Mouse (Mus musculus) MEL (cell line): ENCODE measurements at regions not wholly inside any gene's neighbourhood (a gene's known extent, or its start where the extent isn't known, plus 50 kb on each side); places are given as distances from the start of the nearest gene placed in this dataset.

Experiments used
- DNase-seq: peaks from one replicate; pipeline ENCODE4 v3.0.0; 2011; ENCODE audit warnings: low read depth, low spot score
- H3K27ac ChIP-seq: 2 replicates; pipeline ENCODE4 v1.5.1; 2012; ENCODE audit warnings: low read depth, mild to moderate bottlenecking, control low read depth, low read length, moderate library complexity; ENCODE audit not compliant: control insufficient read depth
- H3K27me3 ChIP-seq, 2 experiments: fragments of 150-350 bp in 1 of 2; sonication (generic) in 1 of 2; 2 replicates each; pipeline ENCODE4 v1.6.1; 2012; ENCODE audit warnings: low read length in 2 of 2, mild to moderate bottlenecking in 2 of 2, improper control_type of control experiment in 1 of 2, moderate library complexity in 1 of 2; ENCODE audit not compliant: insufficient read depth in 2 of 2, control insufficient read depth in 1 of 2
- H3K36me3 ChIP-seq, 2 experiments: 2 replicates each; pipeline ENCODE4 v1.6.1; 2012 to 2014; ENCODE audit warnings: low read length in 2 of 2, improper control_type of control experiment in 1 of 2, inconsistent platforms in 1 of 2, mild to moderate bottlenecking in 1 of 2; ENCODE audit not compliant: insufficient read depth in 2 of 2, control insufficient read depth in 1 of 2
- H3K4me1 ChIP-seq, 2 experiments: fragments of 150-350 bp in 1 of 2; sonication (generic) in 1 of 2; 2 replicates each; pipeline ENCODE4 v1.6.1; 2012; ENCODE audit warnings: low read length in 2 of 2, improper control_type of control experiment in 1 of 2, mild to moderate bottlenecking in 1 of 2; ENCODE audit not compliant: insufficient read depth in 2 of 2, control insufficient read depth in 1 of 2
- H3K4me3 ChIP-seq, 2 experiments: fragments of 150-350 bp in 1 of 2; sonication (generic) in 1 of 2; 2 replicates each; pipeline ENCODE4 v1.5.1; 2012; ENCODE audit warnings: low read depth in 2 of 2, low read length in 2 of 2, mild to moderate bottlenecking in 2 of 2, moderate library complexity in 2 of 2, control low read depth in 1 of 2, improper control_type of control experiment in 1 of 2; ENCODE audit not compliant: control insufficient read depth in 1 of 2, insufficient read depth in 1 of 2
- H3K79me2 ChIP-seq: 2 replicates; pipeline ENCODE4 v1.6.1; 2012; ENCODE audit warnings: mild to moderate bottlenecking, low read length, moderate library complexity; ENCODE audit not compliant: control insufficient read depth, poor library complexity, insufficient read depth
- H3K9ac ChIP-seq: 2 replicates; pipeline ENCODE4 v1.6.1; 2012; ENCODE audit warnings: low read depth, mild to moderate bottlenecking, control low read depth, low read length, moderate library complexity; ENCODE audit not compliant: control insufficient read depth, poor library complexity, severe bottlenecking
- H3K9me3 ChIP-seq: fragments of 150-350 bp; sonication (generic); replicated peaks from 2 replicates; pipeline ENCODE4 v1.6.1; 2012; ENCODE audit warnings: mild to moderate bottlenecking, low read length, improper control_type of control experiment, moderate library complexity; ENCODE audit not compliant: insufficient read depth
- BHLHE40 ChIP-seq: IDR thresholded peaks from 2 replicates; pipeline ENCODE4 v1.6.1; 2012; ENCODE audit warnings: low read depth, mild to moderate bottlenecking, inconsistent platforms, low read length, improper control_type of control experiment, borderline replicate concordance
- CHD2 ChIP-seq: IDR thresholded peaks from 2 replicates; pipeline ENCODE4 v1.6.1; 2011; ENCODE audit warnings: low read length, improper control_type of control experiment
- CTCF ChIP-seq, 3 experiments: IDR thresholded peaks in 2 of 3; conservative IDR thresholded peaks in 1 of 3; 2 replicates each; pipeline ENCODE4 v1.5.1; 2011 to 2012; ENCODE audit warnings: low read length in 3 of 3, low read depth in 2 of 3, mild to moderate bottlenecking in 2 of 3, improper control_type of control experiment in 1 of 3, inconsistent platforms in 1 of 3, mixed read lengths in 1 of 3, moderate library complexity in 1 of 3; ENCODE audit not compliant: control insufficient read depth in 1 of 3, insufficient read depth in 1 of 3, poor library complexity in 1 of 3, severe bottlenecking in 1 of 3
- E2F4 ChIP-seq: IDR thresholded peaks from 2 replicates; pipeline ENCODE4 v1.6.1; 2011; ENCODE audit warnings: low read depth, low read length, improper control_type of control experiment, borderline replicate concordance
- ELF1 ChIP-seq: IDR thresholded peaks from 2 replicates; pipeline ENCODE4 v1.6.1; 2014; ENCODE audit warnings: low read depth, mild to moderate bottlenecking, inconsistent platforms, low read length, improper control_type of control experiment, moderate library complexity
- ETS1 ChIP-seq: IDR thresholded peaks from 2 replicates; pipeline ENCODE4 v1.6.1; 2012; ENCODE audit warnings: low read depth, mild to moderate bottlenecking, inconsistent platforms, low read length, improper control_type of control experiment, moderate library complexity
- HCFC1 ChIP-seq: IDR thresholded peaks from 2 replicates; pipeline ENCODE4 v1.6.1; 2012; ENCODE audit warnings: low read depth, mild to moderate bottlenecking, inconsistent platforms, low read length, improper control_type of control experiment, moderate library complexity
- JUND ChIP-seq: IDR thresholded peaks from 2 replicates; pipeline ENCODE4 v1.6.1; 2011; ENCODE audit warnings: low read depth, mild to moderate bottlenecking, improper control_type of control experiment, low read length
- KAT2A ChIP-seq: conservative IDR thresholded peaks from 2 replicates; pipeline ENCODE4 v1.6.1; 2012; ENCODE audit warnings: low read depth, low read length, improper control_type of control experiment, inconsistent platforms
- MAX ChIP-seq: IDR thresholded peaks from 2 replicates; pipeline ENCODE4 v1.6.1; 2011; ENCODE audit warnings: low read length, improper control_type of control experiment
- MEF2A ChIP-seq: IDR thresholded peaks from 2 replicates; pipeline ENCODE4 v1.6.1; 2014; ENCODE audit warnings: low read depth, mild to moderate bottlenecking, inconsistent platforms, low read length, improper control_type of control experiment; ENCODE audit not compliant: poor library complexity, insufficient replicate concordance, severe bottlenecking; ENCODE audit errors: extremely low read depth
- MYB ChIP-seq: IDR thresholded peaks from 2 replicates; pipeline ENCODE4 v1.6.1; 2011; ENCODE audit warnings: mild to moderate bottlenecking, low read depth, low read length, improper control_type of control experiment
- MYC ChIP-seq: IDR thresholded peaks from 2 replicates; pipeline ENCODE4 v1.6.1; 2011; ENCODE audit warnings: low read depth, mild to moderate bottlenecking, low read length, improper control_type of control experiment, moderate library complexity
- NRF1 ChIP-seq: IDR thresholded peaks from 2 replicates; pipeline ENCODE4 v1.6.1; 2014; ENCODE audit warnings: low read depth, mild to moderate bottlenecking, inconsistent platforms, low read length, improper control_type of control experiment, moderate library complexity; ENCODE audit not compliant: poor library complexity, insufficient read depth, severe bottlenecking
- POLR2A ChIP-seq, 2 experiments: IDR thresholded peaks; 2 replicates each; pipeline ENCODE4 v1.6.1; 2011 to 2012; ENCODE audit warnings: low read length in 2 of 2, mild to moderate bottlenecking in 2 of 2, control low read depth in 1 of 2, improper control_type of control experiment in 1 of 2, low read depth in 1 of 2, moderate library complexity in 1 of 2; ENCODE audit not compliant: control insufficient read depth in 1 of 2, insufficient read depth in 1 of 2, poor library complexity in 1 of 2
- POLR2AphosphoS2 ChIP-seq: IDR thresholded peaks from 2 replicates; pipeline ENCODE4 v1.6.1; 2011; ENCODE audit warnings: low read length, improper control_type of control experiment
- POLR2AphosphoS5 ChIP-seq: IDR thresholded peaks from 2 replicates; pipeline ENCODE4 v1.6.1; 2012; ENCODE audit warnings: low read depth, borderline replicate concordance, mild to moderate bottlenecking, inconsistent platforms, low read length, moderate library complexity, mixed read lengths
- RAD21 ChIP-seq: IDR thresholded peaks from 2 replicates; pipeline ENCODE4 v1.6.1; 2011; ENCODE audit warnings: mild to moderate bottlenecking, low read depth, low read length, improper control_type of control experiment
- SIN3A ChIP-seq: IDR thresholded peaks from 2 replicates; pipeline ENCODE4 v1.6.1; 2012; ENCODE audit warnings: low read length, improper control_type of control experiment, inconsistent platforms
- SMC3 ChIP-seq: IDR thresholded peaks from 2 replicates; pipeline ENCODE4 v1.6.1; 2011; ENCODE audit warnings: low read depth, low read length, improper control_type of control experiment
- TAL1 ChIP-seq: IDR thresholded peaks from 2 replicates; pipeline ENCODE4 v1.6.1; 2012; ENCODE audit warnings: mild to moderate bottlenecking, inconsistent platforms, low read length, moderate library complexity, mixed read lengths
- TBP ChIP-seq: IDR thresholded peaks from 2 replicates; pipeline ENCODE4 v1.8.0; 2011; ENCODE audit warnings: low read depth, low read length, improper control_type of control experiment
- UBTF ChIP-seq: IDR thresholded peaks from 2 replicates; pipeline ENCODE4 v1.6.1; 2012; ENCODE audit warnings: low read depth, mild to moderate bottlenecking, inconsistent platforms, low read length, improper control_type of control experiment, moderate library complexity, borderline replicate concordance; ENCODE audit not compliant: insufficient read depth
- USF1 ChIP-seq: IDR thresholded peaks from 2 replicates; pipeline ENCODE4 v1.6.1; 2014; ENCODE audit warnings: low read depth, mild to moderate bottlenecking, inconsistent platforms, low read length, improper control_type of control experiment, moderate library complexity
- ZC3H11A ChIP-seq: IDR thresholded peaks from 2 replicates; pipeline ENCODE4 v1.6.1; 2012; ENCODE audit warnings: low read depth, mild to moderate bottlenecking, inconsistent platforms, low read length, improper control_type of control experiment
- ZKSCAN1 ChIP-seq: IDR thresholded peaks from 2 replicates; pipeline ENCODE4 v1.6.1; 2012; ENCODE audit warnings: low read depth, mild to moderate bottlenecking, inconsistent platforms, low read length, improper control_type of control experiment, moderate library complexity
- ZNF384 ChIP-seq: IDR thresholded peaks from 2 replicates; pipeline ENCODE4 v1.6.1; 2012; ENCODE audit warnings: low read depth, mild to moderate bottlenecking, inconsistent platforms, low read length, improper control_type of control experiment

DNA sequence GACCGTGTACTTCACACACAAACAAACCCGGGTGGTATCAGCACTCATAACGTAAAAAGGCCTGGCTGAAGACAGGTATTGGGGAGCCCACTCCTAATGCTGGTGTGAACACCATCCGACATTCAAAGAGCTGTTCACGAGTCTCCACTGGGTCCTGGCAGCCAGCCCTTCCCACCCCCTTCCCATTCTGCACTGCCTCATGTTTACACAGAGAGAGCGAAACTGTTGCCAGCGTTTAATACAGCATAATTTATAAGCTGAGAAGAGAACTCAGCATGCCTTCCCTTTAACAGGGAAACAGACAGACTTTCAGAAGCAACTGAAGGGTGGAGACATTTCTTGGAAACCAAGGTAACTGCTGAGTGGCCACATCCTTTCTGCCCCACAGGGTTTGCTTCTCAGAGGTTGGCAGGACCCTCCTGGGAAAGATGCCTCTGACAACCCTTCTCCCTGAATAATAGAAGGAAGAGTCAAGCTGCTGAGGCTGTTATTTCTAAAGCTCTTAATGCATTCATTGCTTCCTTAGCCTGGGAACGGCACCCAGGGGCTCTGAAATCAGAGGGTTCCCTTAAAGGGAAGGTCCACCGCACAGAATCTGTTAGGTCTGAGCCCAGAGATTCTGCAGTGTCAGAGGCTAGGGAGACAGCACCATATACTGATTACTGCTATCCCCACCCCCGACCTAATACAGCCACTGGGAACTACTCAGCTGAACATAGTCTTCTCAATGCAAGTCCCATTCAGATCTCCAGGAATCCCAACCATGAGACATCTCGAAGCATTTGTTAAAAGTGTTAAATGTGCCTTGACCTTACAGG, 412.4 kb upstream of the Id4 start:
- Histone ChIP-seq H3K9me3 (no peaks in the 10 kb centered on the region), H3K27ac (no peak overlapping the region), H3K9ac (no peak overlapping the region), H3K79me2 (no peaks in the 10 kb centered on the region), H3K4me3 (no peak overlapping the region), H3K36me3 (no peaks in the 10 kb centered on the region), H3K4me1 (no peaks in the 10 kb centered on the region), H3K27me3 (no peaks in the 10 kb centered on the region)
- no peak for DNase-seq
- no peak for TF ChIP-seq CHD2
- TF ChIP-seq POLR2AphosphoS2 = no peak
- TF ChIP-seq TAL1 = no peak
- no peak for TF ChIP-seq MYC
- no peak for TF ChIP-seq ZKSCAN1
- TF ChIP-seq MYB = no peak
- no peak for TF ChIP-seq UBTF
- TF ChIP-seq JUND = no peak
- TF ChIP-seq SIN3A = no peak
- no peak for TF ChIP-seq KAT2A
- TF ChIP-seq E2F4 = no peak
- TF ChIP-seq BHLHE40 = no peak
- TF ChIP-seq MAX = no peak
- no peak for TF ChIP-seq CTCF (IDR thresholded peaks at IDR 0.05 in 2 of 3, conservative IDR thresholded peaks at IDR 0.05 in 1 of 3; ENCODE audit: control insufficient read depth in 1 of 3, insufficient read depth in 1 of 3, low read depth in 2 of 3, low read length in 3 of 3, poor library complexity in 1 of 3, severe bottlenecking in 1 of 3)
- TF ChIP-seq POLR2AphosphoS5 = no peak
- TF ChIP-seq POLR2A (IDR thresholded peaks at IDR 0.05; ENCODE audit: control insufficient read depth in 1 of 2, insufficient read depth in 1 of 2, low read depth in 1 of 2, low read length in 2 of 2, poor library complexity in 1 of 2) = no peak
- no peak for TF ChIP-seq ELF1
- TF ChIP-seq RAD21 = no peak
- TF ChIP-seq HCFC1 = no peak

DNA sequence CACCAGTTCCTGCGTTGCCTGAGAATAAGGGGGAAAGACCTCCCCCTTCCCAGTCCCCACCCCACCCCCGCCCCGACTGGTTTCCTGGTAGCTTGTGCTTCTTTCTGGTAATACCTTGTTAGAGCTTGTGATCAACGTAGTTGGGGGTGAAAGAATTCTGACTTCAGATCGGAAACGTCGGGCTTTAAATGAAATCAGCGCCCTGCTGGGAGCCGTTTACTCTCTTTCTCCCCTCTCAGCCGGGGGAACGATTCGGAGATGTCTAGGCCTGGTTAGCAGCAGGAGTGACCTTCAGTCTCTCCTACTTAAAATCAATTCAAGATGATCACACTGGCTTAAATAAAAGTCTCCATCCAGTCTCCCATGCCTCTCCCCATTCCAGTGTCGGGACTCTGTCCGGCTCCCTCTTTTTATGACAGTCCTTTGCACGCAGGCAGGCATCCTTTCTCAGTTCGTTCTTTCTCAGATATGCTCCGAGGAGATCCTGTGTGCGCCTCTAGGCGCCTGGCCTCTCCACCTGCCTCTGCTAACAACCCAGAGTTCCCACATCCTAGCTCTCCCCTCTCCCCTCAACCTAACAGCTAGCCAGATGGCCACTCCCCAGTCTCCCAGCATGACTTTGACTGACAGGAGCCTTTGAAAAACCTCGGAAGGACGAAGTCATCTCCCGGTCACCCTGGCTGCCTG, 405.5 kb upstream of the Id4 start:
- no peaks in the 10 kb centered on the region for H3K79me2 ChIP-seq
- H3K4me1 ChIP-seq = no peaks in the 10 kb centered on the region
- H3K4me3 ChIP-seq = no peak overlapping the region
- no peaks in the 10 kb centered on the region for H3K36me3 ChIP-seq
- no peaks in the 10 kb centered on the region for H3K9me3 ChIP-seq
- no peak for DNase-seq
- no peak overlapping the region for H3K9ac ChIP-seq
- TF ChIP-seq SMC3 (no peak), TAL1 (no peak), RAD21 (no peak), UBTF (no peak), MEF2A (no peak), ETS1 (no peak), POLR2A (IDR thresholded peaks at IDR 0.05; ENCODE audit: control insufficient read depth in 1 of 2, insufficient read depth in 1 of 2, low read depth in 1 of 2, low read length in 2 of 2, poor library complexity in 1 of 2) (no peak), HCFC1 (no peak), TBP (no peak), USF1 (no peak), MYC (no peak), ZNF384 (no peak), KAT2A (no peak), NRF1 (no peak), SIN3A (no peak), CTCF (IDR thresholded peaks at IDR 0.05 in 2 of 3, conservative IDR thresholded peaks at IDR 0.05 in 1 of 3; ENCODE audit: control insufficient read depth in 1 of 3, insufficient read depth in 1 of 3, low read depth in 2 of 3, low read length in 3 of 3, poor library complexity in 1 of 3, severe bottlenecking in 1 of 3) (no peak), JUND (no peak), POLR2AphosphoS2 (no peak), ZC3H11A (no peak)
- no peak overlapping the region for H3K27ac ChIP-seq
- H3K27me3 ChIP-seq = no peaks in the 10 kb centered on the region
